Mouse (Mus musculus): ENCODE measurements at regions not wholly inside any gene's neighbourhood (a gene's known extent, or its start where the extent isn't known, plus 50 kb on each side); places are given as distances from the start of the nearest gene placed in this dataset.

DNA sequence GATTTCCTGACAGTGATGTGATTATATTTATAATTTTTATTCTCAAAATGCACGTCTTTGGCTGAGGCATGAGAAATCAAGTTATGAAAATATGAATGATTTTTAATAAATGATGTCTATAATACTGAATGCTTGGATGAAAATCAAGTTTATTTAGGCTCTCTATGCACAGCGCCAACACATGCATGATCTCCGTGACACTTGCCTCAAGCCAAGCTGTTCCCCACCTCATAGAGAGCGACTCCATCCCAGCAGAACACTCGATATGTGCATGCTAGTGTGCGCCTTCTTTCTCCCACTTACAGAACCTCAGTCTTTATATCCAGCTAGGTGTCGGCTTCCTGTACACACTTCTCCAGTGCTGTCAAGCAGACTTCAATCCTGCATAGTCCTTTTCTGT lies 139.8 kb upstream of the Gm9833 start:
- no peak for DNase-seq (ENCODE audit: low read depth, low spot score)

DNA sequence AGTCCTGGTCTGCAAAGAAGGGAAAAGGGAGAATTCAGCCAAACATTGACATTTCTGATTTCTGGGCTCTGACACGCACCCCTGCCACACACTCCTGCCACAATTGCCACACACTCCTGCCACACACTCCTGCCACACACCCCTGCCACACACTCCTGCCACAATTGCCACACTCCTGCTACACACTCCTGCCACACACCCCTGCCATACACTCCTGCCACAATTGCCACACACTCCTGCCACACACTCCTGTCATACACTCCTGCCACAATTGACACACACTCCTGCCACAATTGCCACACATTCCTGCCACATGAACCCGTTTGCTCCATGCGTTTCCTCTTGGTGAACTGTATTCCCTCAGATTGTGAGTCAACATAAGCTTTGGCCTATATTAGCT lies 130.0 kb upstream of the Gm9833 start:
- DNase-seq (ENCODE audit: low read depth, low spot score): no peak

DNA sequence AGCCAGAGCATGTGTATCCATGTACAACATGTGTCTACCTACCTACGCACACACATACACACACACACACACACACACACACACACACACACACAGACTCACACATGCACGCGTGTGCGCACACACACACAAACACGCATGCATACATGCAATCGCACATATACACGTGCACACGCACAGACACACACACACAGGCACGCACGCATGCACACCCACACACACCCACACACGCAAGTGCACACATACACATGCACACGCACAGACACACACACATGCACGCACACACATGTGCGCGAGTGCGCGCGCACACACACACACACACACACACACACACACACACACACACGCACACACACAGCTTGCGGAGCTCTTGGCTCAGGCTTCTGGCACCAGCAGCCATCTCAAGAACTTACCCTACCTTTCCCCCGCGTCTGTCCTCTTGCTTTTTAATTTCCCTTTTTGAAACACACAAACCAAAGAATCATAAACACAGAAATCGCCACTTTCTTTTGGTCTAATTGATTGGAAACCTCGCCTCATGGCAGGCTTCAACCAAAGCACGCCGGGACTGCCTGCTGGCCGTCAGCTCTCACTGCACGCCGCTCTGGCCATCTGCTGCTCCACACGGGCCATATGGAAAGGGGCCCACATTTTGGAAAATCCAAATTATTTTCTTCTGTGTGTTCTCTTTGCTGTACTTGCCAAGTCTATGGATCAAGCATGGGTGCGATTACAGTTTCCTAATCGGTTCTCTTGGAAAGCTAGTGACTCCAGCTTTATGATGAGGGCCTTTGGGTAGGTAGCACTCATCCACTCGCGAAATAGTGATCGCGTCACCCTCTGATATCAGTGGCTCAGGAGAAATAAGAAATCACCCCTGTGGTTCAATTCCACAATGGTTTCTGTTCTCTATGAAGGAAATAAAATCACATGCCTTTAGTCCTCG lies 127.9 kb upstream of the Gm9833 start:
- DNase-seq (ENCODE audit: low read depth, low spot score): no peak

- no peak for DNase-seq (ENCODE audit: low read depth, low spot score)
Measured at GRCm38 (mm10) chr3:9960696-9961095, 127.2 kb upstream of the Gm9833 start.

Measured in mesoderm, embryonic 11.5 days (tissue).